Mouse (Mus musculus) liver, embryonic 12.5 days (tissue): ENCODE results near the gene Tec. TPM values are rescaled to one million over a fixed set of nuclear protein-coding genes. Genes with fewer than 3 reads are reported as not detected.
A peak's percentile ranks its signal among the peaks of the same experiment; 100 is the strongest.

Experiments used
- ATAC-seq: fragments of 200-750 bp; cut with Nextera tagmentation; 2 replicates; pipeline ENCODE4 v1.8.0; 2017; ENCODE audit warnings: moderate number of reproducible peaks, mild to moderate bottlenecking, moderate library complexity
- H3K27ac ChIP-seq: fragments of 300-500 bp; sonication (generic); 2 replicates; pipeline ENCODE4 v1.5.1; 2016; ENCODE audit warnings: mild to moderate bottlenecking
- H3K27me3 ChIP-seq: fragments of 300-500 bp; sonication (generic); replicated peaks from 2 replicates; pipeline ENCODE4 v1.6.1; 2016; ENCODE audit warnings: mild to moderate bottlenecking, moderate library complexity
- H3K36me3 ChIP-seq: fragments of 300-500 bp; sonication (generic); 2 replicates; pipeline ENCODE4 v1.6.1; 2016; ENCODE audit warnings: mild to moderate bottlenecking, moderate library complexity
- H3K4me1 ChIP-seq: fragments of 300-500 bp; sonication (generic); 2 replicates; pipeline ENCODE4 v1.6.1; 2016
- H3K4me2 ChIP-seq: fragments of 300-500 bp; sonication (generic); 2 replicates; pipeline ENCODE4 v1.6.1; 2016; ENCODE audit warnings: mild to moderate bottlenecking, moderate library complexity
- H3K4me3 ChIP-seq: fragments of 300-500 bp; sonication (generic); 2 replicates; pipeline ENCODE4 v1.5.1; 2016; ENCODE audit warnings: mild to moderate bottlenecking, moderate library complexity
- H3K9ac ChIP-seq: fragments of 300-500 bp; sonication (generic); 2 replicates; pipeline ENCODE4 v1.6.1; 2016; ENCODE audit warnings: mild to moderate bottlenecking, moderate library complexity
- H3K9me3 ChIP-seq: fragments of 300-500 bp; sonication (generic); replicated peaks from 2 replicates; pipeline ENCODE4 v1.6.1; 2016; ENCODE audit warnings: mild to moderate bottlenecking, moderate library complexity
- WGBS: fragments of 180-500 bp; shearing (Covaris S2); methylation state at CpG from one replicate; pipeline ENCODE4 v1.1.7; 2016; ENCODE audit not compliant: insufficient replicate concordance; 5-methylcytosine and 5-hydroxymethylcytosine counted together
- polyA plus RNA-seq: library from polyadenylated mRNA; unstranded; fragments of >200 nt; fragmentation: Nextera tagmentation; extraction: Ambion mirVana; gene quantifications from 2 replicates; pipeline ENCODE4 v1.2.1, GENCODE M21; 2016

Gene Tec
- polyA plus RNA-seq, 1 experiment from 2014 or later, result 7.3 TPM

DNA sequence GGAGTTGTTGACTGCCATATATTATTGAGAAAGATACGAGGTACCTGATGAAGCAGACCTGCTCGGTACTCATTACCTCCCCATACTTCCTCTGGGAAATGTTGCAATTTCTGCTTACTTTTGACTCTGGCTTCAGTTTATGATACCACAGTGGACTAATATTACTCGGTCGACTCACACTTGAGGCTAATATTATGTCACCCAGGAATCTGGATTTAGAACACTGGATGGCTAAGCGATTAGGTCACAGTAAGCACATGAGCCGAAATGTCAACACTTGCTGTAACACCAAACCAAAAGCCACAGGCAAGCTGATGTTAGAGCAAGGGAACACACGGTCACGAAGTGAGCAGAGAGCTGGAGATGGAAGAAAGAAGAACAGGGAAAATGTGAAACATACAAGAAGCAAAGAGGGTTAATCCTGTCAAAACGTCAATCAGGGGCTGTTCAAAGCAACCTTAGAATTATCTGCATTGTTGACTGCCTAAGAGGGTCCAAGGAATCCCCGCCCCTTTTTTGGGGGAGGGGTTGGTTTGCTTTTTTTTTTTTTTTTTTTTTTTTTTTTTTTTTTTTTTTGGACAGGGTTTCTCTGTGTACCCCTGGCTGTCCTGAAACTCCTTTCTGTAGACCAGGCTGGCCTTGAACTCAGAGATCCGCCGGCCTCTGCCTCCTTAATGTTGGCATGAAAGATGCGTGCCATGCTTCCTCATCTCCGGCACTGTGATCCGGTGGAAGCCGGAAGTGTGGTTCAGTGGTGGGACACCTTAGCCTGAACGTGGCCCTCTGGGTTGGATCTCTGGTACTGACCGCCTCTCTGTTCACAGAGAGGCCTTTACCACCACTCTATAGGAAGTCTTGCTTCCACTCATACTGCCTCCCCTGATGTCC is 36.9 kb upstream of the Tec start:
- peaks cover 24% of the 10 kb centered on the region for H3K4me1 ChIP-seq
- no peaks in the 10 kb centered on the region for H3K27me3 ChIP-seq
- no peak overlapping the region for H3K4me3 ChIP-seq
- no peak overlapping the region for H3K4me2 ChIP-seq
- H3K27ac ChIP-seq, result no peak overlapping the region
- no peaks in the 10 kb centered on the region for H3K36me3 ChIP-seq
- H3K9me3 ChIP-seq, result no peaks in the 10 kb centered on the region
- 65% methylated on average over 18 of the region's 18 CpGs for whole genome bisulfite sequencing
- no peak overlapping the region for H3K9ac ChIP-seq
- no peak for ATAC-seq

DNA sequence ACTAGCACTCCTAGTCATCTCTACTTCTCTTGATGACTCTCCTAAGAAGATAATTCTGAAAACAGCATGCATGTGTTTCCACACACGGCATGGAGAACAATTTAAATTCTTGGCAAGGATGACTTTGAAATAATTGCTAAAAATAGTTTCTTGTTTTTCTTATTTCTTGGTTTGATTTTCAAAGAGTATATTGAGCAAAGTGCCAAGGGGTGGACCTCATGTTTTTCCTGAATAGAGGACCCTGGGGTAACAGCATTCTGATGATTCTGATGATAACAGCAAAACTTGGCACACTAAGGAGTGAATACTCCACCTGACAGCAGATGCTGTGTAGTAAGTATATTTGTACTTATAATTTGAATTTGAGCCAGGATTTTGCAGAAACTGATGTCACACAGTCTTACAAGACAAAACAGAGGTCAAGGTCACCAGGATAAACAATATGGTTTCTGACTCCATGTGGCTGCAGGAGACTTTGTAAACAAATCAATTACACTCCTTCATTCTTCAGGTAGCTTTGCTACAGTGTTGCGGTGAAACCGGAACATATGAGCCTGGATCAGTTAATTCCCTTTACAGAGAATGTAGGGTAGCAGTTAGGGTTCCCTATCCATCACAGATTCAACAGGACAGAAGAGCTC is 34.7 kb upstream of the Tec start:
- Histone ChIP-seq H3K27ac (no peak overlapping the region), H3K27me3 (no peaks in the 10 kb centered on the region), H3K9me3 (no peaks in the 10 kb centered on the region), H3K9ac (no peak overlapping the region), H3K4me2 (no peak overlapping the region), H3K4me3 (no peak overlapping the region), H3K36me3 (no peaks in the 10 kb centered on the region), H3K4me1 (peaks cover 24% of the 10 kb centered on the region)
- no peak for ATAC-seq
- WGBS, result 81% methylated on average over 3 of the region's 3 CpGs

DNA sequence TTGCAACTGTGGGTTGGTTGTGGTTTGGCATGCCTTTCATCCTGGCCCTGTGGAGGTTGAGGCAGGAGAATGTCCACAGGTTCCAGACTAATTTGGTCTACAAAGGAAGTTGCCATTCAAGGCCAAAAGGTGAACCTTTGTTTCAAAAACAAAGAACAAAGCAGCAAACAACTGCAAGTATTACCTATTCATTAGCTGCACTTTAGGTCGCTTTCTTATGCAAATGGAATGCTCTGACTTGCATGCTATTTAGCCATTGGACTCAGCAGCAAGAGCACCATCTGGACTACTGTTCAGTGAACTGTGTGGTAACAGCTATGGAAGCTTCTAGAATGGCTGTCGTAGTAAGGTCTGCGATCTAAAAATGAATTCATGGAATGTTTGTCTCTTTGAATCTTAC is 34.0 kb upstream of the Tec start:
- ATAC-seq, result no peak
- no peaks in the 10 kb centered on the region for H3K27me3 ChIP-seq
- H3K9ac ChIP-seq, result no peak overlapping the region
- H3K4me3 ChIP-seq, result no peak overlapping the region
- WGBS, result 68% methylated on average over 3 of the region's 3 CpGs
- peaks cover 29% of the 10 kb centered on the region for H3K4me1 ChIP-seq
- no peaks in the 10 kb centered on the region for H3K36me3 ChIP-seq
- no peaks in the 10 kb centered on the region for H3K9me3 ChIP-seq
- no peak overlapping the region for H3K4me2 ChIP-seq
- no peak overlapping the region for H3K27ac ChIP-seq

DNA sequence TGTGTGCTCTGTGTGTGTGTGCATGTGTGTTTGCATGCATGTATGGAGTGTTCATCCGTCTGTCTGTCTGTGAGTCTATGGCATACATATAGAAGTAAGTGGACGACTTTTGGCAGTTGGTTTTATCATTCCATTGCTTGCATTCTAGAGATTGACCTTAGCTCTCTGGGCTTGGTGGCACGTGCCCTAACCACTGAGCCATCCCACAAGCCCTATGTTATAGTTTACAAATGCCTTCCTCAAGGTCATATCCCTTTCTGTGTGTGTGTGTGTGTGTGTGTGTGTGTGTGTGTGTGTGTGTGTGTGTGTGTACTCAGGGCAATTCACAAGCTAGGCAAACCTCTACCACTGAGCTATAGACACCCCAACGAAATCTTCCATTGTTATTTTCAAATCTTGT is 33.6 kb upstream of the Tec start:
- Histone ChIP-seq H3K9me3 (no peaks in the 10 kb centered on the region), H3K9ac (no peak overlapping the region), H3K4me1 (peaks cover 34% of the 10 kb centered on the region), H3K27me3 (no peaks in the 10 kb centered on the region), H3K4me2 (no peak overlapping the region), H3K4me3 (no peak overlapping the region), H3K36me3 (no peaks in the 10 kb centered on the region), H3K27ac (no peak overlapping the region)
- ATAC-seq, result no peak
- WGBS, result 72% methylated on average over 4 of the region's 4 CpGs

DNA sequence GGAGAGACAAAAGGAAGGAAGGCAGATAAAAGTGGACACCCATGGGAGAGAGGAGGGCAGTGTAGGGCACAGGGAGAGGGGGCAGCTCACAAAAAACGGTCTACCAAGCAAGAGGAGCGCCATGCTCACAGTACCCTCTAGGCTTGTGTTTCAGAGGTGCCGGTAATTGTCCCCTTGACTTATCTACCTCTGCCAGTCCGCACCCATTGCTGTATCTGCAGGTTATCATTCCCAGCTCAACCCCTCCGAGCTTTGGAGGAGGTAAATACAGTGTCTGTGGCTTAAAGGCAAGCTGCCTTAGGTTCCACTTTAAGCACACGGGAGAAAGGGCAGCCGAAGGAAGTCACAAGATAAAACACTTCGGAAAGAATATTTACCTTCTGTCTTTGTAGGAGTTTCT is 31.0 kb upstream of the Tec start:
- peak; percentile 55; the same call in 1 of the 2 replicates for ATAC-seq
- Histone ChIP-seq H3K9ac (no peak overlapping the region), H3K27ac (no peak overlapping the region), H3K4me3 (no peak overlapping the region), H3K9me3 (no peaks in the 10 kb centered on the region), H3K27me3 (no peaks in the 10 kb centered on the region), H3K36me3 (no peaks in the 10 kb centered on the region), H3K4me1 (peaks cover 37% of the 10 kb centered on the region), H3K4me2 (peak overlapping the region; percentile 21)
- WGBS, result 32% methylated on average over 8 of the region's 8 CpGs

DNA sequence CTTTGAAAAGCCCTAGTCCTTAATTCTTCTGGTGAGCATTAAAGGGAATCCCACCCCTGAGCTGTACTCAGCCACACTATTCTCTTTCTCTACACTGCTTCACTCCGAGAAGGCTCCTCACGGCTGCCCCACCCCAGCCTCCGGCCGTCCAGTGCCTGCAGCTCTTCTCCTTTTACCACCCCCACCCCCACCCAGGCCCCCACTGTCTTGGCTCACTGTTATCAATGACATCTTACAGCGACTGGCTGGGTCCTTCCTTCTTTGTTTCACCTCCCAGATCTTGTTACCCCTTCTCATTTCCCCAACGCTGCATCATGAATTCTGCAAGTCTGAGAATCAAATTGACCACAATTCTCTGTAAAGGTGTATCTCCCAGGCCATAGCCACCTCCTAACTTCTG is 29.7 kb upstream of the Tec start:
- no peak overlapping the region for H3K27ac ChIP-seq
- H3K4me2 ChIP-seq, result no peak overlapping the region
- no peak overlapping the region for H3K4me3 ChIP-seq
- H3K4me1 ChIP-seq, result peaks cover 37% of the 10 kb centered on the region
- no peaks in the 10 kb centered on the region for H3K36me3 ChIP-seq
- no peak for ATAC-seq
- 14% methylated on average over 6 of the region's 6 CpGs for WGBS
- H3K9ac ChIP-seq, result no peak overlapping the region
- H3K27me3 ChIP-seq, result no peaks in the 10 kb centered on the region
- H3K9me3 ChIP-seq, result no peaks in the 10 kb centered on the region

DNA sequence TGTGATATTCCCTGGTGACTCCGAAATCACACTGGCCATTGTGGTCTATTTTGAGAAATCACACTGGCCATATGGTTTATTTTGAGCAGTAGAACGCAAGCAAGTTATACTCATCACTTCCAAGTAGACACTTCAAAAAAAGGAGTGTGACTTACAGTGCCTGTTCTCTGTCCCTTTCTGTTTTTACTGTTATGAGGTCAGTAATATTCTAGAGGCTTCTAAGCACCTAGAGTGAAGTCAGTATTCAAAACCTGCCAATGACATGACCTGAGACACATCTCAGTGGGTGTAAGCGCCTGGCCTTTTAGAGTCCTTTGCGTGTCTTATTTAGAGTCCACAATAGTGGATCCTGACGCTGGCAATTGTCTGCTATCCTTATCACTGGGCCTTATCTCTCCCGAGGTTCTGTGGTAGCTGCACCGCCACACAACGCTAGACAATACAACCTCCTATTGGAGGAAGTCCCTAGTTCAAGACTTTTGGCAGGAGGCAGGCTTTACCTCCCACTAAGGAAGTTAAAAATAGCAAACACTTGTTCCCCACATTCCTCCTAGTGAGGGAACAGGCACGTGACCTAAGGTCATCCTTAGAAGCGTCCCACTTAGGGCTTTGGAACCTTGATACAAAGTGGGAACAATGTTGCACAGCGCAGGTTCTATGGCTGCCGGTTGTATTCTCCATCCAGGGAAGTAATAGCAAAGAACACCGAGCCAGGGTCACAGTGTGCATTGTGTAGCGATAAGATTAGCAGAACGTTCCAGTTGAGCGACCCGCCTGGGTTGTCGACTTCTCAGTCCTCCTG is 28.4 kb upstream of the Tec start:
- Histone ChIP-seq H3K4me2 (peak overlapping the region; percentile 32), H3K9me3 (no peaks in the 10 kb centered on the region), H3K4me1 (peaks cover 37% of the 10 kb centered on the region), H3K4me3 (no peak overlapping the region), H3K27me3 (no peaks in the 10 kb centered on the region), H3K36me3 (no peaks in the 10 kb centered on the region), H3K9ac (no peak overlapping the region), H3K27ac (no peak overlapping the region)
- WGBS, result 31% methylated on average over 18 of the region's 18 CpGs
- ATAC-seq, result peak; percentile 66; the same call in 1 of the 2 replicates

DNA sequence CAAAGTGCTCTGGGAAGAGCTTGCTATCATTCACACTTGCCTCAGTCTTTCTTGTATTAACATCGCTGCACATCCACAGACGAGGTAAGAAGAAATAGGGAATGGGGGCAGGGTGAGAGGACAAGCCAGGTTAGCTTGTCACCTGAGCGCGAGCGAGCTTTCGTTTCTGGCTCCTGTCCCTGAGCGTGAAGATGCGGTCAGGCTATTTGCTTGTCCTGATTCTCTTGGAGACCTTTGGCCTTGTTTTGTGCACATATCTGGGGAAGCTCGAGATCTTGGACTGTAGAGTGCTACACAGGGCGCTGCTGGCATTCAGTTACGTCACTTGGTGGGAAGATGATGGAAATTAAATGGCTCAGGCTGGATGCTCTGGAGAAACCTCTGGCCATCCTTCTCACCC is 27.0 kb upstream of the Tec start:
- ATAC-seq, result no peak
- H3K27me3 ChIP-seq, result no peaks in the 10 kb centered on the region
- H3K4me3 ChIP-seq, result no peak overlapping the region
- 82% methylated on average over 11 of the region's 11 CpGs for WGBS
- no peak overlapping the region for H3K4me2 ChIP-seq
- H3K36me3 ChIP-seq, result no peaks in the 10 kb centered on the region
- no peak overlapping the region for H3K9ac ChIP-seq
- H3K4me1 ChIP-seq, result peaks cover 37% of the 10 kb centered on the region
- H3K27ac ChIP-seq, result no peak overlapping the region
- no peaks in the 10 kb centered on the region for H3K9me3 ChIP-seq

DNA sequence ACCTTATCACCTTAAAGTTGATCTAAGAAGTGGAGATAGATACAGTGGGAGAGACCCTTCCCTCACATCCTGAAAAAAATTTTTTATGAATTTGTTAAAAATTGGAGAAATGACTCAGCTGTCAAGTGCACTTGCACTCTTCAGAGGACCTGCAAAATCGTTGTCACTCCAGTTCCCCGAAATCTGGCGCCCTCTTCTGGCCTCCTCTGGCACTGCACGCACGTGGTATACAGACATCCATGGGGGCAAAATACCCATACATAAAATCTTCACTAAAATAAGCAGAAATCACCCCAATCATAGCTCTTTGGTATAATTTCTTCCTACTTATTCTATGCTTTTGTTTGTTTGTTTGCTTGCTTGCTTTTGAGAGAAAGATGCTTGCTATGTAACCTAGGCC is 25.7 kb upstream of the Tec start:
- ATAC-seq, result no peak
- Histone ChIP-seq H3K9ac (no peak overlapping the region), H3K4me3 (no peak overlapping the region), H3K27me3 (no peaks in the 10 kb centered on the region), H3K27ac (no peak overlapping the region), H3K4me1 (peaks cover 28% of the 10 kb centered on the region), H3K36me3 (no peaks in the 10 kb centered on the region), H3K9me3 (no peaks in the 10 kb centered on the region), H3K4me2 (no peak overlapping the region)
- 46% methylated on average over 5 of the region's 5 CpGs for WGBS

DNA sequence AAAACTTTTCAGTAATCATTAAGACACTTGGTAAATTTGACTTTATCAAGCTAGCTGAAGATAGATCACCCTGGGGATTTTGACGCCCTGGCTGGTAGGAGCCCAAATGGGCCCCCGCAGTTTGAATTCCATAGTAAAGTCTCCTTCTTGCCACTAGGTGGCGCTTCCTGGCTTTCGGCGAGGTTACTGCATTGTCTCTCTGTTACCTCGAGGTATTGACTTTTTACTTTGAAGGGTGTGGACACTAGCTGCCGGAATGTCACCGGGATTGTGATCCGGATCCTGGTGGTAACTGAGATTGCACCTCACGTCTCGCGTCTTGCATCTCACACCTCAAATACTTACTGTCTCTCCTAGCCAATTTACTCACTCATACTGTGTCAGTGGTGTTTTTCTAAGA is 23.3 kb upstream of the Tec start:
- H3K9me3 ChIP-seq, result no peaks in the 10 kb centered on the region
- H3K9ac ChIP-seq, result no peak overlapping the region
- H3K4me3 ChIP-seq, result no peak overlapping the region
- 5% methylated on average over 12 of the region's 12 CpGs for WGBS
- ATAC-seq, result peak; percentile 57; the same call in 1 of the 2 replicates
- H3K27me3 ChIP-seq, result no peaks in the 10 kb centered on the region
- H3K4me1 ChIP-seq, result peaks cover 5% of the 10 kb centered on the region
- H3K27ac ChIP-seq, result no peak overlapping the region
- no peaks in the 10 kb centered on the region for H3K36me3 ChIP-seq
- H3K4me2 ChIP-seq, result no peak overlapping the region

DNA sequence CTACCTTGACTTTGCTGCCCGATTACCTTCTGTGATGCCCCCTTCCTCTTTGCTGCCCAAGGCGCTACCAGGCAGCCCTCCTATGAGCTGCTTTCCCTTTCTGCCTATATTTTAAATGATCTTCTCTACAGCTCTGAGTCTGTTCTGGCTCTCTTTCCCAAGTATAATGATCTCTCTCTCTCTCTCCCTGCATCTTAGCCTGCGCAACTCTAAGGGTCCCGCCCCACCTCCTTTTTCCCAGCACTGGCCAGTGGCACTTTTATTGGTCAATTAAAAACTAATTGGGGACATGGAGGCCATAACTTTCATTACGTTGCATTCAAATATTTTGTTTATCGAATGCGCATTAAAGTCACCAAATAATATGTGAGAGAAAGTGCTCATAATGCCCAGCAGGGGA is 20.0 kb upstream of the Tec start:
- Histone ChIP-seq H3K27me3 (no peaks in the 10 kb centered on the region), H3K36me3 (no peaks in the 10 kb centered on the region), H3K4me1 (no peaks in the 10 kb centered on the region), H3K27ac (no peak overlapping the region), H3K9me3 (no peaks in the 10 kb centered on the region), H3K9ac (no peak overlapping the region), H3K4me3 (no peak overlapping the region), H3K4me2 (no peak overlapping the region)
- no peak for ATAC-seq
- 82% methylated on average over 7 of the region's 7 CpGs for WGBS
